Mouse (Mus musculus): ENCODE data around the gene Art5. TPM values are rescaled to one million over a fixed set of nuclear protein-coding genes. Genes with fewer than 3 reads are reported as not detected.

Art5 gene
- total and polyA plus RNA-seq, 3 experiments = 0.85 to 3.9 (median 2.7) TPM

DNA sequence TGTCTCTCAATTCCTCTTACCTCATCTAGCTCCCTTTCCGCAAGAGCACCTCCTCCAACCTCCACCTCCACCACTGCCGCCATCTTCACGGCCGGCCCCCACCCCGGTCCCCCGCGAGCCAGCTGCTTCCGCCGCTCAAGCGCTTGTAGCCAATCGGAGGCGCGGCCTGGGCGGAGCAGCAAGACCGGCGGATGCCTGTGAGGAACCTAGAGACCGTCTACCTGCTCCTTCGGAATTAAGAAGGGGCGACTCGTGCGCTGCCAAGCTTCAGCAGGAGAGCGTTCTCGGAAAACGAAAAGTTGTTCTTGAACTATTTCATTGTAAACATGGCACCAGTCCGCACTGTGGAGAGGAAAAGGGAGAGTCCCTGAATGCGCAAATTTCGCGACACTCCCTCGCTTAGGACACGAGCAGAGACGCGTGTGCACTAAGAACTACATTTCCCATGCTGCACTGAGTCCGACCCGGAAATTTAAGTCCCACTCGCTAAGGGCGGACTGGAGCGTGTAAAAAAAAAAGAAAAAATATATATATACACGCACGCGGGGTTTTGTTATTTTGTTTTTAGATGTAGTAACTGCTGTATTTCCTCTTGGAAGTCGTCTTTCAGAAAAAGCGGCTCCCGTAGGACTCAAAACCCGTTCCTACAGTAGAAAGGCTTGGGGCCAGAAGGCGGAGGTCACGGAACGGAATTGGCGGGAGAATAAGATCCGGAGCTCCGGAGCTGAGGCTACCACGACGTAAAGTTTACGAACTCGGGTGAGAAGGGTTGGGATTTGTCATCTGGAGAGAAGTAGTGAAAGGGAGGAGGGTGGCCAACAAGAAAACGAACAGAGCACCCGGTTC lies 44.0 kb downstream of the Art5 start, which contains the start of the genes Rnf121, Xndc1 and Xntrpc (continued):
- TF ChIP-seq MEF2A (IDR thresholded peaks at IDR 0.05; ENCODE audit: borderline replicate concordance, low read depth, low read length) (peak; percentile 64), JUN (IDR thresholded peaks at IDR 0.05; ENCODE audit: insufficient read depth, low read depth, low read length) (no peak), ETS1 (conservative IDR thresholded peaks at IDR 0.05; ENCODE audit: low read depth, low read length) (peak; percentile 17), TCF12 (IDR thresholded peaks at IDR 0.05; ENCODE audit: low read depth, low read length) (peak; percentile 89), SIN3A (IDR thresholded peaks at IDR 0.05; ENCODE audit: low read length) (peak; percentile 93), JUND (conservative IDR thresholded peaks at IDR 0.05; ENCODE audit: low read depth, low read length) (no peak), MYC (IDR thresholded peaks at IDR 0.05; ENCODE audit: low read depth, low read length) (peak; percentile 98), RCOR1 (conservative IDR thresholded peaks at IDR 0.05; ENCODE audit: low read depth, low read length) (no peak), CHD2 (IDR thresholded peaks at IDR 0.05; ENCODE audit: low read length) (peak; percentile 82), BHLHE40 (IDR thresholded peaks at IDR 0.05; ENCODE audit: low read depth, low read length) (peak; percentile 77), EP300 (IDR thresholded peaks at IDR 0.05; ENCODE audit: low read length) (no peak), MAZ (IDR thresholded peaks at IDR 0.05; ENCODE audit: low read depth, low read length) (peak; percentile 91), CHD1 (IDR thresholded peaks at IDR 0.05; ENCODE audit: low read depth, low read length) (peak; percentile 58; the same call in 1 of the 2 replicates), MAX (IDR thresholded peaks at IDR 0.05; ENCODE audit: low read length) (peak; percentile 86), ELF1 (IDR thresholded peaks at IDR 0.05; ENCODE audit: low read depth, low read length) (peak; percentile 81), NRF1 (IDR thresholded peaks at IDR 0.05; ENCODE audit: low read depth, low read length) (no peak), MXI1 (IDR thresholded peaks at IDR 0.05; ENCODE audit: low read depth, low read length) (peak; percentile 89)

DNA sequence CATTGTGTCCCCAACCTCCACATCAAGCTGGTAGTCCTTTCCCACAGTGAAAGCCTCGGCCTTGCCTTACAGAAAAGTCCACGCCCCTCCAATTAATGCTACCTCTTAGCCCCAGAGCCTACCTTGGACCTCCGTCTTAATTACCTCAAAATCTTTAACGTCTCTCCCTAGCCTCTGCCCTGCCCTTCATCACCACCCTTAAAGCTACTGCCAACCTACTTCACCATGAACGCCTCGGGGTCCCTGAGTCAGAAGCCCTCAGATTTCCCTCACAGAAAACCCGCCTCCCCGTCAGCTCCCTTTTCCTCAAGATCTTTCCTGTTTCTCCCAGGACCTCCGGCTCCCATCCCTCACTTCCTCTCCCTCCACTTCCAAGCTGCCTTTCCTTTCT lies 44.6 kb downstream of the Art5 start:
- Histone ChIP-seq H3K27ac (ENCODE audit: insufficient read depth, low read depth) (no peak overlapping the region; the same call in 1 of the 2 replicates), H3K4me3 (replicated peaks in 1 of 3; ENCODE audit: low read depth in 2 of 3, low read length in 2 of 3, poor library complexity in 1 of 3) (peak overlapping the region; percentile 72 to 93 (median 81))
- dilution Hi-C loops (cut with MboI; ENCODE audit: extremely low pct_ligation_motif_present, extremely low pct_unique_long_range_greater_than_20kb, low sequenced_read_pairs) = no loop called here

More for the DNA sequence above, 44.6 kb downstream of the Art5 start:
- H3K4me2 ChIP-seq (ENCODE audit: insufficient read depth, low read depth, poor library complexity, severe bottlenecking) = peak overlapping the region; percentile 97
- in situ Hi-C loops (cut with MboI; ENCODE audit: low pct_ligation_motif_present, low pct_unique_long_range_greater_than_20kb, low sequenced_read_pairs) = loop anchor here (10.0 kb wide), 1 partner anchor 400 kb away; the partner anchor contains the start of gene Clpb
- peaks cover under 1 to 14% of the 10 kb centered on the region in 2 experiments for H3K36me3 ChIP-seq (replicated peaks in 1 of 2; ENCODE audit: control insufficient read depth in 1 of 2, insufficient read depth in 1 of 2, low read length in 1 of 2)
- no peaks in the 10 kb centered on the region for H3K27me3 ChIP-seq (replicated peaks)
- peak overlapping the region; percentile 80 for H3K9ac ChIP-seq (ENCODE audit: insufficient read depth, low read depth)
- H3K79me2 ChIP-seq (replicated peaks; ENCODE audit: control insufficient read depth, extremely low read depth, insufficient read depth, poor library complexity, severe bottlenecking) = peaks cover 49% of the 10 kb centered on the region
- peaks cover 9 to 50% of the 10 kb centered on the region in 2 experiments for H3K4me1 ChIP-seq (ENCODE audit: control insufficient read depth in 1 of 2, insufficient read depth in 2 of 2)
- TF ChIP-seq TBP (conservative IDR thresholded peaks at IDR 0.05; ENCODE audit: low read depth, low read length) = no peak
- no peak for TF ChIP-seq EP300 (IDR thresholded peaks at IDR 0.05; ENCODE audit: low read length)
- no peak for TF ChIP-seq CHD2 (IDR thresholded peaks at IDR 0.05; ENCODE audit: low read length)
- TF ChIP-seq POLR2AphosphoS2 (IDR thresholded peaks at IDR 0.05; ENCODE audit: low read depth, low read length) = no peak
- no peak for TF ChIP-seq HCFC1 (IDR thresholded peaks at IDR 0.05; ENCODE audit: low read depth, low read length)
- no peak for TF ChIP-seq MEF2A (IDR thresholded peaks at IDR 0.05; ENCODE audit: borderline replicate concordance, low read depth, low read length)
- no peak for TF ChIP-seq MAX (IDR thresholded peaks at IDR 0.05; ENCODE audit: low read length)
- no peak for TF ChIP-seq ELF1 (IDR thresholded peaks at IDR 0.05; ENCODE audit: low read depth, low read length)
- TF ChIP-seq MAFK (IDR thresholded peaks at IDR 0.05; ENCODE audit: insufficient replicate concordance, low read length) = no peak
- TF ChIP-seq KAT2A (IDR thresholded peaks at IDR 0.05; ENCODE audit: insufficient replicate concordance, low read length) = no peak
- no peak for TF ChIP-seq MAZ (IDR thresholded peaks at IDR 0.05; ENCODE audit: low read depth, low read length)
- H3K9me3 ChIP-seq (replicated peaks; ENCODE audit: low read length) = no peaks in the 10 kb centered on the region
- DNase-seq (ENCODE audit: extremely low read depth) = no peak
